Mouse (Mus musculus): ENCODE results near the gene Slc34a2. TPM values are rescaled to one million over a fixed set of nuclear protein-coding genes. Genes with fewer than 3 reads are reported as not detected.

Slc34a2 gene
- total RNA-seq (2022): not detected

- no peak for DNase-seq
These were observed at the start of gene Slc34a2 for GRCm38 (mm10) chr5:53037781-53038180. Gene Slc34a2, plus strand, starts transcription at chr5:53038081.

GRCm38 (mm10) chr5:52990687-52991341 is 47.1 kb upstream of the Slc34a2 start:
- DNase-seq: no peak

GRCm38 (mm10) chr5:52992210-52992897 is 45.5 kb upstream of the Slc34a2 start:
- no peak for DNase-seq

GRCm38 (mm10) chr5:52993490-52994282 is 44.2 kb upstream of the Slc34a2 start:
- no peak for DNase-seq

- no peak for DNase-seq
These were observed 42.4 kb upstream of the Slc34a2 start for GRCm38 (mm10) chr5:52995461-52995860.

- DNase-seq: no peak
These were observed 41.7 kb upstream of the Slc34a2 start for GRCm38 (mm10) chr5:52996145-52996544.

GRCm38 (mm10) chr5:52996601-52997000 is 41.3 kb upstream of the Slc34a2 start:
- DNase-seq: no peak

GRCm38 (mm10) chr5:52997032-52997431 is 40.8 kb upstream of the Slc34a2 start:
- no peak for DNase-seq

GRCm38 (mm10) chr5:52998097-52998760 is 39.7 kb upstream of the Slc34a2 start:
- DNase-seq: no peak

GRCm38 (mm10) chr5:53000169-53000872 is 37.6 kb upstream of the Slc34a2 start:
- DNase-seq: no peak

- no peak for DNase-seq
These were observed 35.2 kb upstream of the Slc34a2 start for GRCm38 (mm10) chr5:53002599-53003203.

- DNase-seq: no peak
These were observed 34.4 kb upstream of the Slc34a2 start for GRCm38 (mm10) chr5:53003495-53003894.

GRCm38 (mm10) chr5:53003981-53004380 is 33.9 kb upstream of the Slc34a2 start:
- DNase-seq: no peak

GRCm38 (mm10) chr5:53009027-53009769 is 28.7 kb upstream of the Slc34a2 start:
- DNase-seq: no peak

GRCm38 (mm10) chr5:53009770-53010133 is 28.1 kb upstream of the Slc34a2 start:
- DNase-seq: no peak

- DNase-seq: no peak
These were observed 26.6 kb upstream of the Slc34a2 start for GRCm38 (mm10) chr5:53011327-53011726.

- DNase-seq: no peak
These were observed 21.3 kb upstream of the Slc34a2 start for GRCm38 (mm10) chr5:53016606-53017005.

GRCm38 (mm10) chr5:53018316-53018715 is 19.6 kb upstream of the Slc34a2 start:
- DNase-seq: no peak

- no peak for DNase-seq
These were observed 14.4 kb upstream of the Slc34a2 start for GRCm38 (mm10) chr5:53023432-53023831.

- DNase-seq: no peak
These were observed 14.0 kb upstream of the Slc34a2 start for GRCm38 (mm10) chr5:53023901-53024300.

All from adrenal gland, adult 8-10 months (tissue).